Mouse (Mus musculus) hindbrain, embryonic 12.5 days (tissue): ENCODE measurements around the gene Bcl2l11. TPM values are rescaled to one million over a fixed set of nuclear protein-coding genes. Genes with fewer than 3 reads are reported as not detected.

Source experiments
- ATAC-seq: fragments of 200-750 bp; cut with Nextera tagmentation; 2 replicates; pipeline ENCODE4 v1.8.0; 2017; ENCODE audit warnings: moderate TSS enrichment; ENCODE audit not compliant: low FRiP score
- H3K27ac ChIP-seq: fragments of 300-500 bp; sonication (generic); 2 replicates; pipeline ENCODE4 v1.5.1; 2016; ENCODE audit warnings: mild to moderate bottlenecking
- H3K27me3 ChIP-seq: fragments of 300-500 bp; sonication (generic); 2 replicates; pipeline ENCODE4 v1.6.1; 2016; ENCODE audit warnings: mild to moderate bottlenecking
- H3K36me3 ChIP-seq: fragments of 300-500 bp; sonication (generic); 2 replicates; pipeline ENCODE4 v1.6.1; 2016; ENCODE audit warnings: mild to moderate bottlenecking
- H3K4me1 ChIP-seq: fragments of 300-500 bp; sonication (generic); 2 replicates; pipeline ENCODE4 v1.6.1; 2016
- H3K4me2 ChIP-seq: fragments of 300-500 bp; sonication (generic); replicated peaks from 2 replicates; pipeline ENCODE4 v1.6.1; 2016; ENCODE audit warnings: mild to moderate bottlenecking
- H3K4me3 ChIP-seq: fragments of 300-500 bp; sonication (generic); 2 replicates; pipeline ENCODE4 v1.5.1; 2016; ENCODE audit warnings: mild to moderate bottlenecking
- H3K9ac ChIP-seq: fragments of 300-500 bp; sonication (generic); 2 replicates; pipeline ENCODE4 v1.6.1; 2016; ENCODE audit warnings: mild to moderate bottlenecking, moderate library complexity
- H3K9me3 ChIP-seq: fragments of 300-500 bp; sonication (generic); replicated peaks from 2 replicates; pipeline ENCODE4 v1.6.1; 2016; ENCODE audit warnings: mild to moderate bottlenecking
- WGBS: fragments of 180-500 bp; shearing (Covaris S2); methylation state at CpG from one replicate; pipeline ENCODE4 v1.1.7; 2016; 5-methylcytosine and 5-hydroxymethylcytosine counted together
- polyA plus RNA-seq: library from polyadenylated mRNA; unstranded; fragments of >200 nt; fragmentation: Nextera tagmentation; extraction: Ambion mirVana; gene quantifications from 2 replicates; pipeline ENCODE4 v1.2.1, GENCODE M21; 2016

Gene Bcl2l11
- polyA plus RNA-seq, 1 experiment from 2014 or later = 26.3 TPM

DNA sequence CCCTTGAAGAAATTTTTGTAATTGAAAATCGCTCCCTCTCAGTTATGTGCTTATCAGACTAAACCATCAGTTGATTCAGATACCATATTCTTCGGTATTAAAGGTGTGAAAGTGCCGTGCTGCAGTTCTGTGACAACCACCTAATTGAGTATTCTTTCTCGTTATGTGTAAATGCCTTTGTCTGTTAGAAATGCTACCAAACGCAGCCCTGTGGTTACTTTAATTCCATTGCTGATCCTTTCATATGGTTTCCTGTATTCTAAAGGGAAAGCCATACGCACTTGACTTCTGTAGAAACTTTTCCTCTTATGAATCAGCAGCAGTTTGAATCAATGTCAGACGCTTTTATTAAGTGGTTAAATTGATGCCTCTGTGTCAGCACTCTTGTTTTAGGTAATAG, 8.2 kb upstream of the Bcl2l11 start:
- H3K4me1 ChIP-seq = peaks cover 4% of the 10 kb centered on the region
- H3K9ac ChIP-seq = no peak overlapping the region
- peaks cover 11% of the 10 kb centered on the region for H3K27me3 ChIP-seq
- H3K4me3 ChIP-seq = no peak overlapping the region
- no peak overlapping the region for H3K4me2 ChIP-seq
- no peaks in the 10 kb centered on the region for H3K9me3 ChIP-seq
- WGBS = 82% methylated on average over 7 of the region's 7 CpGs
- no peak overlapping the region for H3K27ac ChIP-seq
- no peak for ATAC-seq
- H3K36me3 ChIP-seq = no peaks in the 10 kb centered on the region

DNA sequence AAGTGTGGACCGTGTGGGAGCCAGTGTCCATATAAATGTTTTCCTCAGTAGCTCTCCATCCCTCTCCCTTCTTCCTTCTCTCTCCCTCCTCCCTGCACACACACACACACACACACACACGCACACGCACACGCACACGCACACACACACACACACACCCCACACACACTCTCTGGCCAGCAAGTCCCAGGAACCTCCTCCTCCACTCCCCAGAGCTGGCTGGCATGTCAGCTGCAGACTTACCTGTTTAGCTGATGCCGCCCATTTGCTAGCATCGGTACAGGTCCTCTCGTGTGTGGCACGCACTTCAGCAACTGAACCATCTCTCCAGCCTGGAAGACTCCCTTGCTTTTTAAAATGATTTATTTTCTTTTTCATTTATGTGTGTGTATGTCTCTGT, 6.9 kb upstream of the Bcl2l11 start:
- WGBS = 94% methylated on average over 9 of the region's 9 CpGs

DNA sequence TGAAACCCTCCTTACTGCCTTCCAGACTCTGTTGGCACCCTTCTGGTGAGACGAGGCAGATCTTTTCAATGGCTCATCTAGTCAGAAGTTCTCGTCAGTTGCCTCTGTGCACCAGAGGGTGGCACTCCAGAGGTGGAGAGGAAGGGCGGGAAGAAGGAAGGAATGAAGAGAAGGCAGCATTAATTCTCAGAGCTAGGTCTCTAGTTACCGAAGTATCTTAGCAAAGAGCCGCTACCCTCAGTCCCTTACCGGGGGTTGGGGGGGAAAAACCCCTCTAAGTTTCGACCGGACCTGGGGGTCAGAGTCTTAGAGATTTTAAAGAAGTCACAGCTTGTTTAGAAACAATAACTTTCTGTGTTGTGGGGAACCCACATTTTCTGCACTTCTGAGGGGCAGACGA, 3.3 kb upstream of the Bcl2l11 start:
- Histone ChIP-seq H3K27ac (no peak overlapping the region), H3K4me1 (peaks cover 37% of the 10 kb centered on the region), H3K27me3 (peaks cover 34% of the 10 kb centered on the region), H3K9ac (no peak overlapping the region), H3K4me3 (peak overlapping the region; percentile 78), H3K9me3 (no peaks in the 10 kb centered on the region), H3K4me2 (peak overlapping the region; percentile 96), H3K36me3 (no peaks in the 10 kb centered on the region)
- ATAC-seq = no peak
- 2% methylated on average over 9 of the region's 9 CpGs for WGBS

More for the DNA sequence above, 6.9 kb upstream of the Bcl2l11 start:
- H3K9ac ChIP-seq = no peak overlapping the region
- H3K27ac ChIP-seq = no peak overlapping the region
- no peak overlapping the region for H3K4me3 ChIP-seq
- no peak for ATAC-seq
- H3K4me1 ChIP-seq = peaks cover 17% of the 10 kb centered on the region
- H3K27me3 ChIP-seq = peaks cover 24% of the 10 kb centered on the region
- H3K9me3 ChIP-seq = no peaks in the 10 kb centered on the region
- H3K36me3 ChIP-seq = no peaks in the 10 kb centered on the region
- no peak overlapping the region for H3K4me2 ChIP-seq

DNA sequence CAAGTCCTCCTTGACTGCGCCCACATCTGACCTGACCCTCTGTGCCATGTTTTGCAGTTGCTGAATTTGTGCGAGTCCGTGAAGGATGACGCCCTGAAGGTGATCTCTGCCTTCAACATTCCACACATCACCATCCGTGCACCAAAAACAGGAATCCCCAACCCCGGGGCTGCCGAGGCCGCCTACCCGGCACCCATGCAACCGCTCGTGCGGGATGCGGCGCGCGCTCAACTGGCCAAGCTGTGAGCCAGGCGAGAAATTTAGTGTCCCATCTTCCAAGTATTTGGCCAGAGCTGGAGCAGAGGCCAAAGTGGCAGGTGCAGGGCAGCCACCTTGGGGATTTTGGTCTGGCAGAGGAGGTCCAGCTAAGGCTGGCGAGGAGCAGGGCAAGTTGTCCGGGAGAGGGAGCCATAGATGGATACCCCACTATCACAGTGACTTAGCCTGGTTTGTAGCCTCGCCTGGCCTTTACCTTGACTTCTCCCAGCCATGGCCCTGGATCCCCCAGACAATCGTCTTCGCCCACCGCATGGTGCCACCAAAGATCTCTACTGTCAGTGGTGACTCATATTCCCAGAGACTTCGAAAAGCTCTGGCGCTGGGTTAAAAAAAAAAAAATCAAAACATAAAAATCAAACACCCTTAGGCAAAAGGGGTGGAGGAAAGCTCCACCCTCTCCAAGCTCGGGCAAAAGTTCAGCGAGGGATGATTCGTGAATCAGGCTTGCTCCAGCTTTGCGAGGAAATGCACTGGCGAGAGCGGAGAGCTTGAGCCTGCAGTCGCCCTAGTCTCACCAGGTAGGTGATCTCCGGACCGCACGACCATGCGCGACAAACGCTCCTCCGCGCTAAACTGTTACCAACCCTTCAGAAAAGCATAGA, 2.7 kb upstream of the Bcl2l11 start:
- H3K9me3 ChIP-seq = no peaks in the 10 kb centered on the region
- H3K4me1 ChIP-seq = peaks cover 38% of the 10 kb centered on the region
- no peak for ATAC-seq
- peaks cover 34% of the 10 kb centered on the region for H3K27me3 ChIP-seq
- no peak overlapping the region for H3K27ac ChIP-seq
- WGBS = 1% methylated on average over 40 of the region's 40 CpGs
- H3K9ac ChIP-seq = no peak overlapping the region
- H3K4me2 ChIP-seq = peak overlapping the region; percentile 96
- peak overlapping the region; percentile 78 for H3K4me3 ChIP-seq
- H3K36me3 ChIP-seq = no peaks in the 10 kb centered on the region

DNA sequence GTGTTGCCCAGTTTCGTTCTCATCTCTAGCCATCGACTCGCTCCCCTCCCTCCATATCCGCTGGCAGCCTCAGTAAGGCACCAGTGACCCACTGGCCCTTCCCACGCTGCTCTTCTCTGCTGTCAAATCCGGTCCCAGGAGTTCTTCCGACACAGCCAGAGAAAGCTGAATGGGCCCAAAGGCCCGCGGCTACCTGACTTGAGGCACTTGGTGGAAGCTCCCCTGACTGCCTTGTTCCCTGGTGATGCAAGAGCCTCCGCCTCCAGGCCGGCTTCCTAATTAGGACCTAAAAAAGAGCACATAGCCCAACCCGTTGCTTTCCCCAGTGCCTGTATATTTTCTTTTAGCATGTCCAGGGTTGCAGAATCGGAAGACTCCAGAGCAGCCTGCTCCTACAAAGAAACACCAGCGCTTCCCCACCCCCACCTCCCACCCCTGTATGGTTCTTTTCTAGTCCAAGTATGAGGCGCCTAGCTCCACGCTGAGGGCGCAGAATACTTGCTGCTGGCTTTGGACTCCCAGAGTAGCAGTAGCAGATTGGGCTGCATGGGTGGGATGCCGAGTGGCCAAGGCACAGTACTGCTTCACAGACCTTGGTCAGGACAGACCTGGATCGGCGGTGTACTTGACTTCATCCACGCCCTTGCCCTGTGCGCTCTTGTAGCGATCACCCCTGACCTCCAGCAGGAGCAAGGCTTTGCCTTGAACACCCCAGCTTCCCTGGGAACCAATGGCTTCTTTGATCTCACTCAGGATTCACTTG, 1.7 kb upstream of the Bcl2l11 start:
- H3K9ac ChIP-seq = peak overlapping the region; percentile 42
- peaks cover 46% of the 10 kb centered on the region for H3K4me1 ChIP-seq
- peaks cover 34% of the 10 kb centered on the region for H3K27me3 ChIP-seq
- H3K36me3 ChIP-seq = no peaks in the 10 kb centered on the region
- 2% methylated on average over 23 of the region's 23 CpGs for WGBS
- H3K4me2 ChIP-seq = peak overlapping the region; percentile 96
- H3K4me3 ChIP-seq = peak overlapping the region; percentile 78
- ATAC-seq = no peak
- no peak overlapping the region for H3K27ac ChIP-seq
- no peaks in the 10 kb centered on the region for H3K9me3 ChIP-seq

DNA sequence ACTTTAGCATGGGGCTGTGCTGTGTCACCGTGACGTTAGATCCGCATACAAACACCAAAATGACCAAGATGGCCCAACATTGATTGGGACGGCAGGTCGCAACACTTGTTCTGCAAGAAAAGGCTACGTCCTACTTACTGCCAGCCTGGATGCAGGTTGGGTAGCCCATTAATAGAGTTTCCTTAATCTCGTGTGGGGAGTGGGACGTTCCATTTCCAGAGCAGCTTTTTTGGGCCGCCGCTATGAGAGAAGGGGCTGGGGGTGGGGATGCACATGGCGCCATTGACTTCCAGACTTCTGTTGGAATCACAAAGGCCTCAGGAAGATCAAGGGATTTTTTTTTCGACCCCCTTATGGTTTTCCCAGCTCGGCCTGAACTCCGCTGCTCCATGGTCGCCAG, 1.1 kb upstream of the Bcl2l11 start:
- Histone ChIP-seq H3K4me1 (peaks cover 46% of the 10 kb centered on the region), H3K27me3 (peaks cover 34% of the 10 kb centered on the region), H3K4me3 (peak overlapping the region; percentile 78), H3K4me2 (peak overlapping the region; percentile 96), H3K9me3 (no peaks in the 10 kb centered on the region), H3K9ac (peak overlapping the region; percentile 88), H3K27ac (no peak overlapping the region), H3K36me3 (no peaks in the 10 kb centered on the region)
- WGBS = 2% methylated on average over 15 of the region's 15 CpGs
- ATAC-seq = no peak

DNA sequence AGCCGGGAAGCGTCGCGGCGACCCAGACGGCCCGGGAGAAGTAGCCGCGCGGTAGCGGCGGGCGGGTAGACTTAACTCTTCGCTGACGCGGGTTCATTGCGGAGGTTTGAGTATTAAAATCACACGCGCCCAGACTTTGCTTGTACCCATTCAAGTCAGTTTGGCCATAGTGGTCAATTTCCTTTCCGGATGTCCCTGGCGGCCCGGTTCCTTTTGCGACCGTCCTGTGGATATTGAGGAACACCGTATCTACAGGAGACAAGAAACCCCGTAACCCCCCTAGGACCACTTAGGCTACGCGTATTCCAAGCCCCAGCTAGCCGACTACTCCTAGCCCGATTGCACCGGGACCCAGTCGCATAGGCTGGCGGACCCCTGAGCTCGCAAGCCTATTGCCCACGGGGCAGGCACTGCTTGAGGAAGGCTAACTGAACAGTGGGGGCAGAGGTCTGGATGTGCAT, 783 bp downstream of the Bcl2l11 start:
- H3K4me1 ChIP-seq = peaks cover 46% of the 10 kb centered on the region
- H3K4me2 ChIP-seq = peak overlapping the region; percentile 96
- H3K36me3 ChIP-seq = peaks cover 5% of the 10 kb centered on the region
- peak; percentile 7 for ATAC-seq
- under 1% methylated on average over 35 of the region's 35 CpGs for WGBS
- peak overlapping the region; percentile 88 for H3K9ac ChIP-seq
- peaks cover 32% of the 10 kb centered on the region for H3K27me3 ChIP-seq
- H3K27ac ChIP-seq = peak overlapping the region; percentile 91; the same call in 1 of the 2 replicates
- H3K4me3 ChIP-seq = peak overlapping the region; percentile 78
- H3K9me3 ChIP-seq = no peaks in the 10 kb centered on the region

DNA sequence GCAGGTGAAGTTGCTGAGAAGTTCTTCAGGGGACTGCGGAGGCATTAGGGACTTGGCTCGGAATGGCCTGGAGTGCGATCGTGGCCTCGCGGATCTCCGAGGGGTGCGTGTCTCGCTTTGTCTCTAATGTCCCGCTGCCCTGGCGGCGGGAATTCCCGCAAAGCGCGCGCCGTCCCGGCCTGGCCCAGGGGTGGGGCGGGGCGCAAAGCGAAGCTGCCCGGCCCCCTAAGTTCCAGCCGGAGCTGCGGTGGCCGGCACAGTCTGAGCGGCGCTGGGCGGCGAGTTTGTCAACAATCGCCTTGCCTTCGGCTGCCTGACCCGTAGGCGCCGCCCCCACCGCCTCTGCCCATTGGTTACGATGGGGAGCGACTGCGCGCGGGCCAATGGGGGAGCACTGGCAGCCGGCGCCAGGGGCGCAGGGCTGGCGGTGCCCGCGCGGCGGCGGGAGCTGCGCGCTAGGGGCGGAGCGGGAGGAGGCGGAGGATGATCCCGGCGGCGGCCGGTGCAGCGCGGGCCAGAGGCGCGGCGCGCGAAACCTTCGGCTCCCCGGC, 1.4 kb downstream of the Bcl2l11 start:
- H3K4me2 ChIP-seq = peak overlapping the region; percentile 96
- H3K36me3 ChIP-seq = peaks cover 8% of the 10 kb centered on the region
- H3K4me3 ChIP-seq = peak overlapping the region; percentile 78
- H3K27me3 ChIP-seq = peaks cover 26% of the 10 kb centered on the region
- ATAC-seq = peak; percentile 92
- no peaks in the 10 kb centered on the region for H3K9me3 ChIP-seq
- peak overlapping the region; percentile 88 for H3K9ac ChIP-seq
- peaks cover 45% of the 10 kb centered on the region for H3K4me1 ChIP-seq
- WGBS = under 1% methylated on average over 59 of the region's 67 CpGs
- H3K27ac ChIP-seq = peak overlapping the region; percentile 91

DNA sequence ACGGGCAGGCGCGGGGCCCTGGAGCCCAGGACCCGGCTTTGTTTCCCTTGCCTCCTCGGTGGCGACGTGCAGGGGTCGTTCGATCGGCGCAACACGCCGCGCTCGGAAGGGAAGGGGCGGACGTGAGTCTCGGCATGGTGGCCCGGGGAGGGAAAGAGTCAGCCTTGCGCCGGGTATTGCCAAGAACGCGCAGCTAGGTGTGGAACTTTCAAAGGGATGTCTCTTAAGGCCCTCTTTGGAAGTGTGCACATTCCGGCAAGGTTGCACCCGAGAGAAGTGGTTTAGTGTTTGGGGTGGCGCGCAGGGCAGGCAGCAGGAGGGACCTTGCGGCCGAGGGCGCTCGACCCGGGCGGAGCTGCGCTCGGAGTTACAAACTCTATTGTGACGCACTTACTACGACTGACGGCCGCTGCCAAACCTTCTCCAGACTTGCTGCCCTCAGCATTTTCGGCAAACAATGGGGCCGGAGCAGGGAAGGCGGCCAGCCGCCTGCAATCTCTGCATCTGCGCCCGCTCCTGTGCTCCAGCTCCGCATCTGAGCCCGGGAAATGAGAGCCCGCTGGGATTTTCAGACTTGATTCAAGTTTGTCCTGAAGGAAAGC, 2.0 kb downstream of the Bcl2l11 start:
- H3K36me3 ChIP-seq = peaks cover 11% of the 10 kb centered on the region
- no peaks in the 10 kb centered on the region for H3K9me3 ChIP-seq
- under 1% methylated on average over 46 of the region's 48 CpGs for WGBS
- H3K27me3 ChIP-seq = peaks cover 21% of the 10 kb centered on the region
- peak overlapping the region; percentile 91 for H3K27ac ChIP-seq
- peak overlapping the region; percentile 88 for H3K9ac ChIP-seq
- peak; percentile 36 for ATAC-seq
- peak overlapping the region; percentile 96 for H3K4me2 ChIP-seq
- H3K4me1 ChIP-seq = peaks cover 42% of the 10 kb centered on the region
- H3K4me3 ChIP-seq = peak overlapping the region; percentile 78

GRCm38 (mm10) chr2:128128532-128128931, 2.7 kb downstream of the Bcl2l11 start:
- Histone ChIP-seq H3K4me1 (peaks cover 36% of the 10 kb centered on the region), H3K27ac (no peak overlapping the region), H3K9me3 (no peaks in the 10 kb centered on the region), H3K4me2 (peak overlapping the region; percentile 96), H3K4me3 (peak overlapping the region; percentile 78), H3K27me3 (peaks cover 15% of the 10 kb centered on the region), H3K9ac (peak overlapping the region; percentile 88), H3K36me3 (peaks cover 12% of the 10 kb centered on the region)
- ATAC-seq = no peak
- 30% methylated on average over 10 of the region's 10 CpGs for WGBS

DNA sequence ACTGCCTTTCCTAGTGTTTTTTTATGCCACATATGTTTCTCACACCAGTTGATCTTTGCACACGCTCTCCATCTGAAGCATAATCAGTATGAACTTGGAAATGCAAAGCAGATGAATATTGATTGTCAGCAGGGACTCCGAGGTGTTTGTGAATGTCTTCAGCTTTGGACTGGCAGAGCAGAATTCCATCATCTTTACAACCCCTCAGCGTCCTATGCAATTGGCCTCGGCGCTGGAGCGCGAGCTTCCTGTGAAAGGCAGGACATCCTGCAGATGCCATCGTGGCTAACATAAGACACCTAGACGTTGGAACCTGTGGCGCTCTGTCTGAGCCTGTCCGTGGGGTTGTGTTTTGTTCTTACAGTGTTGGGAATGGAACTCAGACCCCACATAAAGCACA, 5.7 kb downstream of the Bcl2l11 start:
- Histone ChIP-seq H3K27ac (no peak overlapping the region), H3K4me1 (peaks cover 23% of the 10 kb centered on the region), H3K36me3 (peaks cover 17% of the 10 kb centered on the region), H3K4me2 (no peak overlapping the region), H3K9ac (no peak overlapping the region), H3K27me3 (no peaks in the 10 kb centered on the region), H3K9me3 (no peaks in the 10 kb centered on the region), H3K4me3 (no peak overlapping the region)
- no peak for ATAC-seq
- 93% methylated on average over 11 of the region's 11 CpGs for WGBS

DNA sequence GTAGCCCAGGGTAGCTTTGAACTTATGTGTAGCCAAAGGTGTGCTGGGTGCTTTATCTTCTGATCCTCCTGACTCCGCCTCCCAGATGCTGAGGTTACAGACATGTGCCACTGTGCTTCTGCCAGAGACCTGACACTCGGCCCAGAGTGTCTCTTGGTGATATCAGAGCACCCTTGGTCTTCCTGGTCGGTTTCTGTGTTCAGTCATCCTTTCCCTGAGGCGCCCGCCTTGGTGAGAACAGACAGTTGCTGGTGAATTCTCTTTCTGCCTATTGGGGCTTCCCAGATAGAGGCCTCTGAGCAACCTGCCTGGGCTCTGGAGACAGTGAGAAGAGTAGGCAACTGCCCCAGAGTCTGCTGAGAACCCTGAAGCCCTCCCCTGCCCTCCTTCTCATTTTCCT, 6.8 kb downstream of the Bcl2l11 start:
- Histone ChIP-seq H3K27me3 (no peaks in the 10 kb centered on the region), H3K27ac (no peak overlapping the region), H3K36me3 (peaks cover 17% of the 10 kb centered on the region), H3K9me3 (no peaks in the 10 kb centered on the region), H3K4me3 (no peak overlapping the region), H3K4me1 (peaks cover 22% of the 10 kb centered on the region), H3K9ac (no peak overlapping the region), H3K4me2 (no peak overlapping the region)
- ATAC-seq = no peak
- 86% methylated on average over 5 of the region's 5 CpGs for WGBS
